Mouse (Mus musculus) bone marrow macrophage, adult 2 months (primary cell): ENCODE data around the gene Ankrd6. TPM values are rescaled to one million over a fixed set of nuclear protein-coding genes. Genes with fewer than 3 reads are reported as not detected.

Experiments used
- H3K27ac ChIP-seq: 2 replicates; pipeline ENCODE4 v1.5.1; 2012; ENCODE audit warnings: low read depth, low read length; ENCODE audit not compliant: insufficient read depth
- H3K4me1 ChIP-seq: 2 replicates; pipeline ENCODE4 v1.6.1; 2012; ENCODE audit warnings: low read length; ENCODE audit not compliant: control insufficient read depth, insufficient read depth
- H3K4me3 ChIP-seq: 2 replicates; pipeline ENCODE4 v1.5.1; 2012; ENCODE audit warnings: mild to moderate bottlenecking, low read length, moderate library complexity; ENCODE audit not compliant: insufficient read depth
- CTCF ChIP-seq: IDR thresholded peaks from 2 replicates; pipeline ENCODE4 v1.5.1; 2012; ENCODE audit warnings: low read depth, mild to moderate bottlenecking, low read length, moderate library complexity
- POLR2A ChIP-seq: IDR thresholded peaks from 2 replicates; pipeline ENCODE4 v1.6.1; 2012; ENCODE audit warnings: mild to moderate bottlenecking, low read depth, low read length, borderline replicate concordance
- polyA plus RNA-seq: library from polyadenylated mRNA; stranded (reverse); fragments of >200 nt; gene quantifications from 2 replicates; pipeline ENCODE4 v1.2.4, GENCODE M21; 2012; ENCODE audit not compliant: missing spikeins, insufficient read depth, insufficient read length

Gene Ankrd6
- polyA plus RNA-seq, 1 experiment, result 0.16 TPM

GRCm38 (mm10) chr4:32928692-32929448, 21.8 kb downstream of the Ankrd6 start:
- no peak overlapping the region for H3K27ac ChIP-seq
- no peak for TF ChIP-seq CTCF
- no peak for TF ChIP-seq POLR2A
- no peak overlapping the region for H3K4me3 ChIP-seq
- no peaks in the 10 kb centered on the region for H3K4me1 ChIP-seq

- Histone ChIP-seq H3K4me3 (no peak overlapping the region), H3K27ac (no peak overlapping the region), H3K4me1 (no peaks in the 10 kb centered on the region)
- TF ChIP-seq POLR2A (no peak), CTCF (no peak)
Observed at GRCm38 (mm10) chr4:32923891-32924294, 26.7 kb downstream of the Ankrd6 start.

GRCm38 (mm10) chr4:32923436-32923835, 27.2 kb downstream of the Ankrd6 start:
- Histone ChIP-seq H3K27ac (no peak overlapping the region), H3K4me1 (no peaks in the 10 kb centered on the region), H3K4me3 (no peak overlapping the region)
- TF ChIP-seq CTCF (no peak), POLR2A (no peak)

- Histone ChIP-seq H3K4me1 (no peaks in the 10 kb centered on the region), H3K4me3 (no peak overlapping the region), H3K27ac (no peak overlapping the region)
- TF ChIP-seq CTCF, result no peak
- no peak for TF ChIP-seq POLR2A
Observed at GRCm38 (mm10) chr4:32922871-32923270, 27.8 kb downstream of the Ankrd6 start.

- H3K27ac ChIP-seq, result no peak overlapping the region
- no peak for TF ChIP-seq CTCF
- no peak for TF ChIP-seq POLR2A
- H3K4me3 ChIP-seq, result no peak overlapping the region
- no peaks in the 10 kb centered on the region for H3K4me1 ChIP-seq
Observed at GRCm38 (mm10) chr4:32920863-32921262, 29.8 kb downstream of the Ankrd6 start.

GRCm38 (mm10) chr4:32918571-32918970, 32.1 kb downstream of the Ankrd6 start:
- H3K4me3 ChIP-seq, result no peak overlapping the region
- H3K4me1 ChIP-seq, result no peaks in the 10 kb centered on the region
- TF ChIP-seq CTCF (no peak), POLR2A (no peak)
- no peak overlapping the region for H3K27ac ChIP-seq

GRCm38 (mm10) chr4:32916689-32917385, 33.8 kb downstream of the Ankrd6 start:
- Histone ChIP-seq H3K4me1 (no peaks in the 10 kb centered on the region), H3K27ac (no peak overlapping the region), H3K4me3 (no peak overlapping the region)
- no peak for TF ChIP-seq CTCF
- TF ChIP-seq POLR2A, result no peak

GRCm38 (mm10) chr4:32915928-32916327, 34.7 kb downstream of the Ankrd6 start:
- Histone ChIP-seq H3K4me3 (no peak overlapping the region), H3K4me1 (no peaks in the 10 kb centered on the region), H3K27ac (no peak overlapping the region)
- TF ChIP-seq POLR2A (no peak), CTCF (no peak)

- Histone ChIP-seq H3K4me3 (no peak overlapping the region), H3K27ac (no peak overlapping the region), H3K4me1 (peaks cover 12% of the 10 kb centered on the region)
- TF ChIP-seq POLR2A, result no peak
- no peak for TF ChIP-seq CTCF
Observed at GRCm38 (mm10) chr4:32909996-32910395, 40.6 kb downstream of the Ankrd6 start.
